Mouse (Mus musculus): ENCODE measurements at regions not wholly inside any gene's neighbourhood (a gene's known extent, or its start where the extent isn't known, plus 50 kb on each side); places are given as distances from the start of the nearest gene placed in this dataset.

DNA sequence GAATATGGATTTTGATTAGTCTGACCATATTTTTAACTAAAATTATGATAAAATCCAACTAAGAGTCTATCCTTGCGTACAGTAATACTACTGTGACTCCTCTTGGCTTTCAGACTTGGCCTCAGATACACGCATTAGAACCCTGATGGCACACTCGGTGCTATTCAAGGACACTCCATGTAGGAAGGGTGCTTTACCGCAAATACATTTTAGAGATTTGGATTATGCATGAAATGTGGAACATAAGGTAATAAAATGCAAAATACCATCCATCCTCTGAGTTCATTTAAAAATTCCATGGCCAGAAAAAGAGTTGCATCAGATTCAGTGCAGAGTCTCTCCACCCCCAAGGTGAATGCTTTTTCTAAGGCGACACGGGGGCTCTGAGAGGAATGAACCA, 157.7 kb upstream of the Clec14a start:
- no peak for TF ChIP-seq POLR2A (IDR thresholded peaks at IDR 0.05; ENCODE audit: low read depth, low read length)
- TF ChIP-seq CTCF (conservative IDR thresholded peaks at IDR 0.05; ENCODE audit: insufficient read depth, insufficient read length, low read depth, low read length) = no peak
